Mouse (Mus musculus) adrenal gland, adult 8-10 months (tissue): Measurements from ENCODE around the gene Pirb. TPM values are rescaled to one million over a fixed set of nuclear protein-coding genes. Genes with fewer than 3 reads are reported as not detected.
"Not testable (repeated sequence)": the region's sequence is repeated elsewhere in the genome, so short reads cannot be mapped to it uniquely, and the experiment has no call there.

Experiments used
- DNase-seq: peaks from one replicate; pipeline ENCODE4 v3.0.0; 2022
- total RNA-seq, 4 experiments: library from RNA; stranded (reverse); gene quantifications; 2 replicates each; pipeline ENCODE4 v1.2.4; 2022

The Pirb gene
- total RNA-seq, result 1 to 10 TPM; 2.9 to 6.3 (median 5.0) TPM

DNA sequence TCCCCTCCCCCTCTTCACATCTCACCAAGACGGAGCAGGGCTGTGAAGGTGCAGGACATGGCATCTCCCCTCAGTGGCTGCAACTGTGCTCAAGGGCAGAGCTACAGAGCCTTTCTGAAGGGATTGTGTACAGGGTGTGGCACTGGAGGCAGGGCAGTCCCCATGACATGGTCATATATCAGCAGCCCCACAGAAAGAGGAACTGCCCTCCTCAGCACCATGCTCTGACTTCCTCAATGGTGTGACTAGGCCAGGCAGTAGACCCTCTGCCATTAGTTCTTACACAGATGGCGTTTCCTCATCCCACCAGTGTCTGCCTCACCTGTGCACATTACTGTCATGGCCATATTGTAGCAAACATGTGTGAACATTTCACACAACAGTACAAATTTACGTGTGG lies at the start of gene Pirb:
Gene Pirb, minus strand, starts transcription at position 124 of the 400 bp plus-strand sequence.
- not testable (repeated sequence) for DNase-seq

DNA sequence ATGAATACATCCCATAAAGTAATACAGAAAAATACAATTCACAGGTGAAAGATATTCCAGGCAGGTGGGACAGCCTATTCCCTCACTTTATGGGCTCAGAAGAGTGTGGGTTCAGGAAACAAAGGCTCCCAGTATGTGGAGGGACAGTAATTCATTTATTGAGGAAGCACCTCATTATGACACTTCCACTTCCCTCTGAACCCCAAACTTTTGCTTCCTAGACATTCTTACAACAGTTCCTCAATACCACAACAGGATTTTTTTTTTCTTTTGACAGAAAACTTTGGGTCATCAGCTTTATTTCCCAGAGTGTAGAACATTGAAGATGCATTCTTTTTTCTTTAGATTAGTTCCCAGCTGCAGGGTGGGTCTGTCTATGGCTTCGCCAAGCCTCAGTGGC lies 12.5 kb upstream of the Pirb start:
- DNase-seq, result not testable (repeated sequence)

- DNase-seq, result not testable (repeated sequence)
Observed at GRCm38 (mm10) chr7:3725459-3725858, 5.3 kb upstream of the Pirb start.

DNA sequence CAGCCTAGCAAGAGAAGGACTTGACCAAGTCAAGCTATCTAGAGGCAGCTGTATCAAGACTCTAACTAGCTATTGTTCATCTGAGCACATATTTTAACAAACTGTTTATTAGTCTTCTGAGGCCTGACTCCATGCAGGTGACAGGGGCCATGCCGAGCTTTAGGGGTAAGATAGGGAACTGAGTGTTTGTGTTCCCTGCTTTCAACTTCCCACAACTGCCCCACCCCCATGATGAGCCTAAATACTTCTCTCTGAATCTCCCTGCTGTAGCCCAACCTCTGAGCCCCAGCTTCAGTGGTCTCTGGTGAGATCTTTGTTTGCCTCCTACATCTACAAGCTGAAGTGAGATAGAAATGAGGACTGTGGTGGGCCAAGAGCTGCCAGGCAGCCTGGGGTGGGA lies 4.9 kb downstream of the Pirb start:
- DNase-seq, result no peak

- DNase-seq, result no peak
Observed at GRCm38 (mm10) chr7:3712264-3712942, 7.8 kb downstream of the Pirb start.

GRCm38 (mm10) chr7:3709000-3709399 lies 11.2 kb downstream of the Pirb start:
- DNase-seq, result no peak

- DNase-seq, result not testable (repeated sequence)
Observed at GRCm38 (mm10) chr7:3708447-3708980, 11.7 kb downstream of the Pirb start.

DNA sequence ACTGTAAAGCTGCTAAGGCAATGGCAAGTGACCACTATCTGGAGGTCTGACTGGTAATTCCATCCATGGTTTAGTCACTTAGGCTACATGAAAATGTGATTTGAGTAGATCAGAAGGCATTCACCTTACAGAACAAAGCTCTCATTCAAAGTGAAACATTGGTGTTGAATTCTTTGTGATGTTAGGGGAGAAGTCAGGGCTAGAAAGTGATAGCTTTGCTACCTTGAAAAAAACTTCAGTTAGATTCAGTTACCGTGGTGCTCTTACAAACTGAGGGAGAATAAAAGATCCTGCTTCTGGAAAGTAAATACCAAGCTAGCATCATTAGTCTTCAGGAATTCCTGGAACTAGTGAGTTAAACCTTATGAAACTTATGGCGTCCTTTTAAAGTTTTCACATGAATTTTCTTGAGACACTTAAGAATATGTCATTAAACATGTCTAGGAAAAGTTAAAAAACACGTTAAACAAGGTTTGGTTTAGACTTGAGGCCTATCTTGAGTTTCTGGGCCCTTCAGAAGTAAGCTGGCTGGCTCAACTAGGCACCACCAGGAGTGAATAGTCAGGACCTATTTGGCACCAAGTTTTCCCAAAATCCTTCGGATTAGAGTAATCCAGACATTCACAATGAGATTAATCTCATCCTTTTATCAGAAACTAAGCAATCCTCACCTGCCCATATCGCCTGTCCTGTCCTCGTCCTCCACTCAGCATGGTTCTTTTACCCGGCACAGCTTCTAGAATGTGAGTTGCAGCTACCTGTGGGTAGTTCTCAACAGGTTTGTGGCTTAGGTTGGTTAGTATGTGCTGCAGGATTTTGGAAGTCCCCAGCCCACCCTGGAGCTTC lies 12.4 kb downstream of the Pirb start:
- DNase-seq, result no peak

- no peak for DNase-seq
Observed at GRCm38 (mm10) chr7:3707027-3707426, 13.2 kb downstream of the Pirb start.

DNA sequence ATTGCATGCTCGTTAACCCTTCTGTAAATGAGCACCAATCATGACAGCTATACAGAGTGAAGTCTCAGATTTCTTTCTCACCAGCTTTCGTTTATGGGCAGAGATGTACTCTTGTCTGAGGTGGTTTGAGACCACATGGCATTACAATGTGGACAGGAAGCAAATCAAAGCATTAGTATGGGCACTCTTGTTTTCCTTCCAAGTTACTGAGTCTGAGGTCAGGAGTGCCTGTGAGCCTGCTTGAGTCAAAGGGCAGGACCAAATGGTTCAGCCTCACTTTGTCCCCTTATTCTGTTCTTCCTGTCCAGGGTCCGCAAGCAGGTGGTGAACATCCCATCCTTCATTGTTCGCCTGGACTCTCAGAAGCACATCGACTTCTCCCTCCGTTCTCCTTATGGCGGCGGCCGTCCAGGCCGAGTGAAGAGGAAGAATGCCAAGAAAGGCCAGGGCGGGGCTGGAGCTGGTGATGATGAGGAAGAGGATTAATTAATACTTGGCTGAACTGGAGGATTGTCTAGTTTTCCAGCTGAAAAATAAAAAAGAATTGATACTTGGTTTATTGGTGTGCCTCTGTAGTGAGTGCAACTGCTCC lies 13.8 kb downstream of the Pirb start:
- DNase-seq, result no peak

GRCm38 (mm10) chr7:3705911-3706310 lies 14.3 kb downstream of the Pirb start:
- no peak for DNase-seq

- not testable (repeated sequence) for DNase-seq
Observed at GRCm38 (mm10) chr7:3705461-3705860, 14.7 kb downstream of the Pirb start.

GRCm38 (mm10) chr7:3704475-3704874 lies 15.7 kb downstream of the Pirb start:
- no peak for DNase-seq

GRCm38 (mm10) chr7:3703879-3704441 lies 16.2 kb downstream of the Pirb start, which contains the start of gene Rps9:
Gene Rps9, plus strand, starts transcription at chr7:3703993.
- DNase-seq, result peak; percentile 95

DNA sequence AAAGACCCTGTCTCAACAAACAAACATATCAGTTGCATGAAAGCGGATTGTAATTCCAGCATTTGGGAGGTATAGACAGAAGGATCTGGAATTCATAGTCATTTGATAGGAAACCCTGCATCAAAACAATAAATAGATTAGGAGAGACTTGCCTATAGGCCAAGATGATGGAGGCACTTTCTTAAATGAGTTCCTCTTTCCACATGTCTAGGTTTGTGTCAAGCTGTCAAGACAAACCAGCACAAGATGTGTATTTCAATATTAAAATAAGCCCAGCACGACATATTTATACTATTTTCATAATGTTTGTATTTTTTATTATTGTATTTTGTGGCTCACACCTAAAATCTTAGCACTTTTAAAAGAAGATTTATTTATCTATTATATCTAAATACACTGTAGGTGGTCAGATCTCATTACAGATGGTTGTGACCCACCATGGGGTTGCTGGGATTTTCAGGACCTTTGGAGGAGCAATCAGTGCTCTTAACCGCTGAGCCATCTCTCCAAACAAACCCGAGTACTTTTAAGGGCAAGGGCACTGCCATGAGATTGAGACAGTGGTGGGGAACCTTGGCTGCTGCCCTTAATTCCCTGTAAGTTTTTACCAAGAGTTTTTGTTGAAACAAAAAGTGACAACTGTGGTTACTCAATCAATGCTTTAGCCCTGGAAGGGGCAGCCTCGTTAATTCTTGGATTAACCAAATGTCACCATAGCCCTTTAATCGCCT lies 16.9 kb downstream of the Pirb start:
- no peak for DNase-seq

- no peak for DNase-seq
Observed at GRCm38 (mm10) chr7:3698471-3698870, 21.7 kb downstream of the Pirb start.

GRCm38 (mm10) chr7:3694949-3695305 lies 25.3 kb downstream of the Pirb start:
- not testable (repeated sequence) for DNase-seq

DNA sequence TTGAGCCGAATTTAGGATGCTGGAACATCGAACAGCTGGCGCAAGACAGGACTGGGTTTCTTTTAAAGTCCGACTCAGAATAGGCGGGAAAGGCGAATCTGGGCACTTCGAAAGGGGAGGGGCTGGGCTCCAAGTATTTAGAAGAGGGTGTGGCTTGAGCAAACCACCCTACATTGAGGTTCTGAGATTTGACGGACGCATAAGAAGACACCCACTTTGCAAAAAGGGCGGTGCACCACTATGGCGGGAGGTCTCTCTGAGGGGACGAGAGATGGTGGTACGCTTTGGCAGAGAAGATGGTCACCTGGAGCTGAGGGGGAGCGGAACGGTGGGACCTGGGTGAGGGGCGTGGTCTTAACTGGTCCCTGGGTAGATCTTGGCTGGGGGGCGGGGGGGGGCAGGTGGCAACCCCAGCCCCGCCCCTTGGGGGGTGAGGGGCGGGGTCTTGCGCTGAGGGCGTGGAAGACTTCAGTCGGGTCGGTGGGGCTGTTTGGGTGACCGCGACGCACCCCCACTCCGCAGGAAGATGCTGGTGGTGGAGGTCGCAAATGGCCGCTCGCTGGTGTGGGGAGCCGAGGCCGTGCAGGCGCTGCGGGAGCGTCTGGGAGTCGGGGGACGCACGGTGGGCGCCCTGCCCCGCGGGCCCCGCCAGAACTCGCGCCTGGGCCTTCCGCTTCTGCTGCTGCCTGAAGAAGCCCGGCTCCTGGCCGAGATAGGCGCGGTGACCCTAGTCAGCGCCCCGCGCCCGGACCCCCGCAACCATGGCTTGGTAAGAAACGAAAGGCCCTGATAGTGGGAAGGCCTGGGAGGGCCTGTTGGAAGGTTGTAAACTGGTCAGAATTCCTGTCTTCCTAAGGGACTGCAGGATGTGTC lies 25.9 kb downstream of the Pirb start:
- DNase-seq, result peak; percentile 81

- no peak for DNase-seq
Observed at GRCm38 (mm10) chr7:3693809-3694075, 26.4 kb downstream of the Pirb start.

- DNase-seq, result peak; percentile 98
Observed at GRCm38 (mm10) chr7:3692987-3693808, 27.0 kb downstream of the Pirb start, which contains the start of gene Mboat7. Gene Mboat7, minus strand, starts transcription at chr7:3693523.
